Mouse (Mus musculus) myocyte (in vitro differentiated cells): Measurements from ENCODE around the gene Rnf220.

Source experiments
- CEBPB ChIP-seq: IDR thresholded peaks from 2 replicates; pipeline ENCODE4 v1.6.1; 2011; ENCODE audit warnings: mild to moderate bottlenecking, moderate library complexity; ENCODE audit not compliant: poor library complexity, insufficient read depth, severe bottlenecking
- MAX ChIP-seq: IDR thresholded peaks from one replicate; pipeline ENCODE4 v1.6.1; 2011; ENCODE audit warnings: low read depth, mild to moderate bottlenecking, control low read depth
- MYOG ChIP-seq, 3 experiments: IDR thresholded peaks; one replicate each; pipeline ENCODE4 v1.6.1; 2011; ENCODE audit warnings: control low read depth in 2 of 3, low read depth in 2 of 3, mild to moderate bottlenecking in 2 of 3; ENCODE audit not compliant: insufficient read length in 2 of 3, control insufficient read depth in 1 of 3, insufficient read depth in 1 of 3
- POLR2A ChIP-seq: IDR thresholded peaks from one replicate; pipeline ENCODE4 v1.6.1; 2011; ENCODE audit warnings: low read depth, mild to moderate bottlenecking, control low read depth, moderate library complexity; ENCODE audit not compliant: insufficient read length

DNA sequence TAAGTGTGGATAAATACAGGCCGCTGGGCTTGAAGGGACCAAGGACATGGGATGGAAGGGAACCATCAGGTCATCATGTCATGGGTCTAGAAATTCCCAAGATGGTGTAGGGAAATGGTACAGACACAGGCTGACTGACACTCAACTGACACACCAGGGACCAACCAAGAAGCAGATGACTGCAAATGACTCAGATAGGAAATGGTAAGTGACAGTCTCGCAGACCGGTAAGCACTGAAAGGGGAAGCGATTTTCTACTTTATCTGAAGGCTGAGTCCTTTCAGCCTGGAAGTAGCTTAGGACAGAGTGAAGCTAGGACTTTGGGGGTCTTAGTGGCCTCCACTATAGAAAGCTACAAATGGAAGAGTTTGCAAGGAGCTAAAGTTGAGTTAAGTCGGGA is 155.6 kb downstream of the Rnf220 start:
- TF ChIP-seq MAX, result no peak
- no peak for TF ChIP-seq POLR2A
- TF ChIP-seq CEBPB, result no peak
- no peak for TF ChIP-seq MYOG (IDR thresholded peaks at IDR 0.05; ENCODE audit: control insufficient read depth in 1 of 3, insufficient read depth in 1 of 3, insufficient read length in 2 of 3, low read depth in 2 of 3)
